Mouse (Mus musculus) cerebellum, adult (tissue): Measurements from ENCODE around the gene Chkb.
A peak's percentile ranks its signal among the peaks of the same experiment; 100 is the strongest.

Source experiments
- ATAC-seq: cut with Nextera tagmentation; 2 replicates; pipeline ENCODE4 v1.9.2; 2017; ENCODE audit warnings: mild to moderate bottlenecking, moderate library complexity, mixed read lengths; ENCODE audit not compliant: insufficient number of reproducible peaks, low FRiP score, low TSS enrichment

Chkb gene

GRCm38 (mm10) chr15:89404831-89405623 is 24.7 kb downstream of the Chkb start:
- ATAC-seq: no peak

GRCm38 (mm10) chr15:89402471-89402870 is 27.2 kb downstream of the Chkb start:
- ATAC-seq: no peak

GRCm38 (mm10) chr15:89399716-89400115 is 30.0 kb downstream of the Chkb start:
- ATAC-seq: no peak

- no peak for ATAC-seq
These were observed 31.6 kb downstream of the Chkb start for GRCm38 (mm10) chr15:89398146-89398545.

GRCm38 (mm10) chr15:89396883-89397282 is 32.8 kb downstream of the Chkb start:
- ATAC-seq: no peak

- ATAC-seq: no peak
These were observed 39.6 kb downstream of the Chkb start for GRCm38 (mm10) chr15:89390081-89390480.

GRCm38 (mm10) chr15:89387127-89387526 is 42.6 kb downstream of the Chkb start:
- ATAC-seq: no peak

GRCm38 (mm10) chr15:89384617-89385016 is 45.1 kb downstream of the Chkb start, which contains the start of gene Klhdc7b:
TSS of gene Klhdc7b (plus strand) at chr15:89384917.
- no peak for ATAC-seq

- ATAC-seq: no peak
These were observed 50.3 kb downstream of the Chkb start for GRCm38 (mm10) chr15:89379429-89379828.

- ATAC-seq: peak; percentile 59; the same call in 1 of the 2 replicates
These were observed 50.8 kb downstream of the Chkb start, which contains the start of gene Odf3b for GRCm38 (mm10) chr15:89378831-89379401. TSS of gene Odf3b (minus strand) at chr15:89379282.

GRCm38 (mm10) chr15:89377938-89378828 is 51.5 kb downstream of the Chkb start:
- peak; percentile 18; the same call in 1 of the 2 replicates for ATAC-seq

- ATAC-seq: no peak
These were observed 52.3 kb downstream of the Chkb start for GRCm38 (mm10) chr15:89377362-89377761.

- ATAC-seq: no peak
These were observed 52.8 kb downstream of the Chkb start, which contains the start of gene Tymp for GRCm38 (mm10) chr15:89376957-89377356. TSS of gene Tymp (minus strand) at chr15:89377039.
